Mouse (Mus musculus): ENCODE measurements around the gene Tnfsf13b. TPM values are rescaled to one million over a fixed set of nuclear protein-coding genes. Genes with fewer than 3 reads are reported as not detected.

Tnfsf13b gene
- polyA plus RNA-seq, 1 experiment from 2014 or later, result 0.15 TPM

DNA sequence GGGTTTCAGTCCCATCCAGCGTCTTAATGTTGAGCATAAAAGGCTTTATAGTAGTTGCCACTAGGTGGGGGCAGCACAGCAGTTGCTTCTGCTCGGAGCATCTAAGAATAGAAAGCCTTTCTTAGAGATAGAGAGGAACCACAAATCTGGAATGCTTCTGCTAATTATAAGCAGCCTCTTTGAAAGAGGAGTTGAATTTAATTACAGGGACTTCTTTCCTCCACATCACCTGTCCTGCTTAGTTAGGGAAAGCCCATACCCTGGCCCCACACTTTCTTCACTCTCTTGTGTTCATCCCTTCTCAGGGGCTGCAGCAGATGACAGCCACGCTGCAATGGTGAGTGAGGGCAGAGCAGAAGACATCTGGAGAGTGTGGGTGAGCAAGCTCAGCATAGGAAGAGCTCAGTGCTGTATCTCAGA, 47.3 kb downstream of the Tnfsf13b start:
- H3K27me3 ChIP-seq (replicated peaks), result no peaks in the 10 kb centered on the region
- H3K9ac ChIP-seq, result no peak overlapping the region
- no peak overlapping the region for H3K27ac ChIP-seq
- ATAC-seq, result no peak
- H3K4me3 ChIP-seq, result no peak overlapping the region
- H3K4me2 ChIP-seq, result no peak overlapping the region
- no peaks in the 10 kb centered on the region for H3K36me3 ChIP-seq
- 7% methylated on average over 3 of the region's 3 CpGs for WGBS (ENCODE audit: insufficient replicate concordance)
- H3K4me1 ChIP-seq, result no peaks in the 10 kb centered on the region
- H3K9me3 ChIP-seq (replicated peaks), result no peaks in the 10 kb centered on the region

GRCm38 (mm10) chr8:10061001-10061400, 54.7 kb downstream of the Tnfsf13b start:
- no peaks in the 10 kb centered on the region for H3K9me3 ChIP-seq (replicated peaks)
- H3K27me3 ChIP-seq (replicated peaks), result no peaks in the 10 kb centered on the region
- 42% methylated on average over 1 of the region's 1 CpGs for WGBS (ENCODE audit: insufficient replicate concordance)
- no peak overlapping the region for H3K4me3 ChIP-seq
- H3K9ac ChIP-seq, result no peak overlapping the region
- no peak for ATAC-seq
- H3K27ac ChIP-seq, result no peak overlapping the region
- H3K4me1 ChIP-seq, result no peaks in the 10 kb centered on the region
- no peaks in the 10 kb centered on the region for H3K36me3 ChIP-seq
- no peak overlapping the region for H3K4me2 ChIP-seq

GRCm38 (mm10) chr8:10066906-10067305, 60.6 kb downstream of the Tnfsf13b start:
- 79% methylated on average over 11 of the region's 11 CpGs for WGBS (ENCODE audit: insufficient replicate concordance)
- no peak for ATAC-seq
- Histone ChIP-seq H3K4me3 (no peak overlapping the region), H3K9ac (no peak overlapping the region), H3K4me2 (no peak overlapping the region), H3K27ac (no peak overlapping the region), H3K4me1 (no peaks in the 10 kb centered on the region), H3K27me3 (replicated peaks) (no peaks in the 10 kb centered on the region), H3K9me3 (replicated peaks) (no peaks in the 10 kb centered on the region), H3K36me3 (no peaks in the 10 kb centered on the region)

GRCm38 (mm10) chr8:10067775-10068174, 61.5 kb downstream of the Tnfsf13b start:
- Histone ChIP-seq H3K4me3 (no peak overlapping the region), H3K9ac (no peak overlapping the region), H3K36me3 (no peaks in the 10 kb centered on the region), H3K9me3 (replicated peaks) (no peaks in the 10 kb centered on the region), H3K4me2 (no peak overlapping the region), H3K27ac (no peak overlapping the region), H3K4me1 (no peaks in the 10 kb centered on the region), H3K27me3 (replicated peaks) (no peaks in the 10 kb centered on the region)
- 77% methylated on average over 7 of the region's 7 CpGs for WGBS (ENCODE audit: insufficient replicate concordance)
- no peak for ATAC-seq

- Histone ChIP-seq H3K27me3 (replicated peaks) (no peaks in the 10 kb centered on the region), H3K36me3 (no peaks in the 10 kb centered on the region), H3K9me3 (replicated peaks) (no peaks in the 10 kb centered on the region), H3K4me3 (no peak overlapping the region), H3K4me2 (no peak overlapping the region), H3K9ac (no peak overlapping the region), H3K4me1 (no peaks in the 10 kb centered on the region), H3K27ac (no peak overlapping the region)
- 77% methylated on average over 2 of the region's 2 CpGs for WGBS (ENCODE audit: insufficient replicate concordance)
- no peak for ATAC-seq
These were observed 66.1 kb downstream of the Tnfsf13b start for GRCm38 (mm10) chr8:10072347-10072746.

Other genes with a start within 250 kb of the Tnfsf13b start
- gene Fam155a, start 235.3 kb upstream of the Tnfsf13b start, polyA plus RNA-seq (2016; fragmentation: Nextera tagmentation; extraction: Ambion mirVana), result 0.12 and 0.26 TPM in 2 replicates
- gene Gm10217, start 142.2 kb upstream of the Tnfsf13b start, polyA plus RNA-seq (2016; fragmentation: Nextera tagmentation; extraction: Ambion mirVana), result not detected in 2 replicates
- 1.6 and 2.0 TPM in 2 replicates for gene Lig4, start 28.8 kb upstream of the Tnfsf13b start, polyA plus RNA-seq (2016; fragmentation: Nextera tagmentation; extraction: Ambion mirVana)
- gene Abhd13, start 28.8 kb upstream of the Tnfsf13b start, polyA plus RNA-seq (2016; fragmentation: Nextera tagmentation; extraction: Ambion mirVana), result 8.3 and 8.5 TPM in 2 replicates
- 0.07 TPM in 1 of 2 replicates, not detected in the other for gene Myo16, start 147.4 kb downstream of the Tnfsf13b start, polyA plus RNA-seq (2016; fragmentation: Nextera tagmentation; extraction: Ambion mirVana)

Measured in liver, embryonic 12.5 days (tissue).